Mouse (Mus musculus): ENCODE data around the gene Angptl8.
"Not testable (repeated sequence)": the region's sequence is repeated elsewhere in the genome, so short reads cannot be mapped to it uniquely, and the experiment has no call there.

The Angptl8 gene

GRCm38 (mm10) chr9:21849691-21850677 is 14.7 kb downstream of the Angptl8 start:
- no peak for DNase-seq (ENCODE audit: low spot score in 2 of 2)

DNA sequence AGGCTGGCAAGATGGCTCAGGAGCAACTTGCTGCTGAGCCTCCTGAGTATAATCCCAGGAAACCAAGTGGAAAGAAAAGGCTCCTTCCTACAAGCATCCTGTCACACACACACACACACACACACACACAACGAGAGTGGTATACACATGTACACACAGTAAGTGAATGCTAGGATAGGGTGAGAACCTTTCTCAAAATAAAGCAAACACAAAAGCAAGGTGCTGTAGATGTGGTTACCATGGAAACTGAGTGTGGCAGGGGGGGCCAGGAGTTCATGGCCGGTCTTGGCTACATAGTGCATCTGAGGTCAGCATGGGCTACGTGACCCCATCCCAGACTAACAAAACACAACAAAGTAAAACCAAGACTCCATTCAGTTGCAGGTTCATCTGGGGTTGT is 15.8 kb downstream of the Angptl8 start:
- DNase-seq (ENCODE audit: low spot score in 2 of 2): no peak

- DNase-seq (ENCODE audit: low spot score in 2 of 2): peak; percentile 80 to 86
These were observed 17.1 kb downstream of the Angptl8 start, which contains the start of gene Dock6 for GRCm38 (mm10) chr9:21852128-21853091. Gene Dock6, minus strand, starts transcription at chr9:21852635.

- no peak for DNase-seq (ENCODE audit: low spot score in 2 of 2)
These were observed 18.7 kb downstream of the Angptl8 start for GRCm38 (mm10) chr9:21853961-21854360.

DNA sequence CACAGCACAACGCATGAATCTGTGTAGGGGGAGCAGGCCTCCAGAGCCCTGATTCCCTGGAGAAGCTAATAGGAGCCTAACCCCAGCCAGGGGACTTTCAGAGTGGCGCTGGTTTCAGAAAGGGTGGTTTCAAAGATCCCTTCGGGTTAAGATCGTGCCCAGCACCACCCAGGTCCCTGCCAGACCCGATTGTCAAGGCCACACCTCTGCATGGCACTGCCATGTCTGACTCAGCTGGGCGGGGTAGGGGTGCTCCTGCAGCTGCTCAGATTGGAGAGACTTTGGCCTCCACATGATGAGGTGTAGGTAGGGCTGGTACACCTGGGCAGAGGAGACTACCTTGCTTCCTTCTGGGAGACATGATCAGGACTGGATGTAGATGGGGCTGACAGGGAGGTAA is 19.6 kb downstream of the Angptl8 start:
- DNase-seq (ENCODE audit: low spot score in 2 of 2): no peak

DNA sequence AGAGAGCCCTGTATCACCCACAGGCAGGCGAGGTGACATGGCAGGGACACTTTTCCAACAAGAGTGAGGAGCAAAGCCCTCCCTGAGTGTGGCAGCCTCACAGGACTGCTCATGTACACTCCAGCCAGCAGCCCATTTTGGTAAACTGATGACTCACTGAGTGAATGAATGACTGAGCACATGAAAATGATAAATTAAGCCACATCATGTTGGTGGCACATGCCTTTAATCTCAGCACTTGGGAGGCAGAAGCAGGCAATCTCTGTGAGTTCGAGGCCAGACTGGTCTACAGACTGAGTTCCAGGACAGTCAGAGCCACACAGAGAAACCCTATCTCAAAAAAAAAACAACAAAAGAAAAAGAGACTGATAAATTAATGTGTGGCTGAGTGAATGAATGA is 22.2 kb downstream of the Angptl8 start:
- DNase-seq (ENCODE audit: low spot score in 2 of 2): no peak

GRCm38 (mm10) chr9:21858084-21858483 is 22.8 kb downstream of the Angptl8 start:
- no peak for DNase-seq (ENCODE audit: low spot score in 2 of 2)

DNA sequence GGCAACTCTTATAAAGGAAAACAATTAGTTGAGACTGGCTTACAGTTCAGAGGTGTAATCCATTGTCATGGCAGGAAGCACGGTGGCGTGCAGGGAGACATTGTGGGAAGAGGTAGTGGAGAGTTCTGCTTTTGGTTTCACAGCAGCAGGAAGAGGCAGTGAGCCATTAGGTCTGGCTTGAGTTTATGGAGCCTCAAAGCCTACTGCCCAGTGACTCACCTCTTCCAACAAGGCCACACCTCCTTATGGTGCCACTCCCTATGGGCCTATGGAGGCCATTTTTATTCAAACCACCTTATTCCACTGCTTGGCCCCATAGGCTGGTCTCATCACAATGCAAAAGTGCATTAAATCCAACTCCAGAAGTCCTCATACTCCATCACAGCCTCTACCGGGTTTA is 24.3 kb downstream of the Angptl8 start:
- no peak for DNase-seq (ENCODE audit: low spot score in 2 of 2)

DNA sequence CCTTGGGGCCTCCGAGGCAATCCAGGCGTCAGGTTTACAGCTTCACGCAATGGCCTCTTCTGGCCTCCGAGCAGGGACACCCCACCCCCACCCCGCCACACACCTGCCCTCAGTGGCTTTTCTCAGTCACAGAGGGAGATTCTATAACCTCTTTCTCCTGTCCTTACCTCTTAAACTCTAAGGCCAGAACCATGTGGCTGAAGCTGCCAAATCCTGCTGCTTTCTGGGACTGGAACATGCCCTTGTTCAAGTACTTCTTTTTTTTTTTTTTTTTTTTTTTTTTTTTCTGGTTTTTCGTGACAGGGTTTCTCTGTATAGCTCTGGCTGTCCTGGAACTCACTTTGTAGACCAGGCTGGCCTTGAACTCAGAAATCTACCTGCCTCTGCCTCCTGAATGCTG is 25.0 kb downstream of the Angptl8 start:
- DNase-seq (ENCODE audit: low spot score in 2 of 2): not testable (repeated sequence)

DNA sequence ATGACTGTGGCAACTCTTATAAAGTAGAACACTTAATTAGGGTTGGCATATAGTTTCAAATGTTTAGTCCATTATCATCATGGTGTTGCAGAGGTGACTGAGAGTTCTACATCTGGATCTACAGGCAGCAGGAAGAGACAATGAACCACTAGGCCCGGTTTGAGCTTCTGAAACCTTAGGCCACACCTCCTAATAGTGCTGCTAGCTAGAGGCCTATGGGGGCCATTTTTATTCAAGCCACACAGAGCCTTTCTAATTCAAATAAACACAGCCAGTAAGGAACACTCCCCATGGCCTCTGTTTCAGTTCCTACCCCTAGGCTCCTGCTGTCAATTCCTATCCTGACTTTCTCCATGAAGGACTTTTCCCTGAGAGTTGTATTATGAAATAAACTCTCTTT is 26.9 kb downstream of the Angptl8 start:
- no peak for DNase-seq (ENCODE audit: low spot score in 2 of 2)

DNA sequence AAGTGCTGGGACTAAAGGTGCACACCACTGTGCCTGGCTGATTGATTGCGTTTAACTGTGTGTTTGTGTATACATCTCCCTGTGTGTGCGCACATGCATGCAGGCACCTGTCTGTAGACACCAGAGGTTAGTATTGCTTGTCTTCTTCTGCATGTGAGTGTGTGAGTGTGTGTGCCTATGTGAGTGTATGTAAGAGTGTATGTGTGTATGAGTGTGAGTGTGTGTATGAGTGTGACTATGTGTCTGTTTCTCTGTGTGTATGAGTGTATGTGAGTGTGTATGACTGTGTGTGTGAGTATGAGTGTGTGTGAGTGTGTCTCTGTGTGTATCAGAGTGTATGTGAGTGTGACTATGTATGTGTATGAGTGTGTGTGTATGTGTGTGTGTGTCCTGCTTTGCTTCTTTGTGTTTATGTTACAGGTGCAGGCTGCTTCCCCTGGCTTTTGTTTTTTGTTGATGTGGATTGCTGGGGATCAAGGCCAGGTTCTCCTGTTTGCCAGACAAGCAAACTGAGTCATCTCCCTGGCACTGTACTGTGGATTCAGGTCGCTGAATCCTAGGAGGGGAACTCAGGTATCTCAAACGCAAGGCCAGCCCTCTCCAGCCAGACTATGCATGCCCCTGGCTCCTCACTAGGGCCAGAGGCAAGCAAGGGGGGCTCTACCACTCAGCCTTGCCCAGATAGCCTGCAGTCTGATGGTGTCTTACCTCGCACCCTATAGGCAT is 30.5 kb downstream of the Angptl8 start:
- DNase-seq (ENCODE audit: low spot score in 2 of 2): no peak

DNA sequence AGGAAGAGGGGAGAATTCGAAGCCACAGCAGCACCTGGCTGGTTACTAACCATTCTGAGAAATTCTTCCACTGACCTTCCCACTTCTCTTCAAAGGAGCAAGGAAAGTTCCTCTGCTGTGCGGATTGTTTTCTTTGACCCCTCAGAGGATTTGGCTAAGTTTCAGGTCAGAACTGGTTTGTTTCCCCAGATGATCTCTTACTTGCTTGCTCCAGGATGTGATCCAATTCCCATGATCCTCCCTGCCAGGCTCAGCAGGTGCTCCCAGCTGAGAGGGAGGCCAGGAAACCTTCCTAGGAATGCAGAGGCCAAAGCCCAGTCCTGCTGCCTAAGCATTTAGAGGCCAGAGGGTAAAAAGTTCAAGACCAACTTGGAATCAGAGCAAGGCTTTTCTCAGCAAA is 31.3 kb downstream of the Angptl8 start:
- DNase-seq (ENCODE audit: low spot score in 2 of 2): no peak

DNA sequence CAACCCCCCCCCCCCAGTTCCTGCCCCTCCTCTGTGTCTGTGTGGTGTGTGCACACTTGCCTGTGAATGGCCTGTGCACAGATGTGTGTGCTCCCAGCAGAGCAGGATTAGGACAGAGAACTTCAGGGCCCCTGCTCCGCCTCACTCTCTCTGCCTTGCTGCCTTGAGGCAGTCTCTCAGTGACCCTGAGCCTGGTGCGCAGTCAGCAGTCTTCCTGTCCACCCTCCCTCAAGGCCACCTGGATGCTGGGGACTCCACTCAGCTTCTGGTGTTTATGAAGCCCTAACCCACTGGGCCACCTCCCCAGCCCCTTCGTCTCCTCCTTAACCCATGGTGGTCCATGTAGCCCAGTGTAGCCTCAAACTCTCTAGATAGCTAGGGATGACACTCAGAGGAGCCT is 32.4 kb downstream of the Angptl8 start:
- no peak for DNase-seq (ENCODE audit: low spot score in 2 of 2)

- DNase-seq (ENCODE audit: low spot score in 2 of 2): not testable (repeated sequence)
These were observed 34.0 kb downstream of the Angptl8 start for GRCm38 (mm10) chr9:21869290-21869689.

GRCm38 (mm10) chr9:21870879-21871524 is 35.7 kb downstream of the Angptl8 start:
- peak in 1 of 2 experiments; percentile 28 for DNase-seq (ENCODE audit: low spot score in 2 of 2)

DNA sequence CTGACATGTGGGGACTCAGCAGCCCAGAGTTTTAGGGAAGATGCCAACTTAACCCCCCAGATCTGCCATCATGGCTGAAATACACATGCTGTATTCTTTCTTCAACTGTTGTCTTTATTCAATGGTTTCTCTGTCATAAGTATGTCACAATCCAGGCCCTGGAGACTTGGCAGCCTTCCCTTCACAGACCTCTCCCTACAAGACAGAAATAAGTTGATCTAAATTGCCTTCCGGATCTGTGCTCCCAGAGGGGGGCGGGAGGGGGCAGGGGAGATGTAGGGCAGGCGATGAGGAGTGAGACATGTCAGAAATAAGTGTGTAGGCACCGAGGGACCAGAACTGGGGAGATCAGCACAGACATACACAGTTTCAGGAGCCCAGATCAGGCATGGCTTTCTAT is 36.9 kb downstream of the Angptl8 start:
- DNase-seq (ENCODE audit: low spot score in 2 of 2): no peak

GRCm38 (mm10) chr9:21876601-21877000 is 41.3 kb downstream of the Angptl8 start:
- no peak for DNase-seq (ENCODE audit: low spot score in 2 of 2)
